Mouse (Mus musculus) ES-E14 (cell line): ENCODE measurements around the gene Ablim1.

Experiments used
- CHD2 ChIP-seq: IDR thresholded peaks from 2 replicates; pipeline ENCODE4 v1.6.1; 2014; ENCODE audit warnings: mild to moderate bottlenecking, low read depth, low read length, inconsistent platforms
- MAFK ChIP-seq: IDR thresholded peaks from 2 replicates; pipeline ENCODE4 v1.6.1; 2014; ENCODE audit warnings: mild to moderate bottlenecking, low read depth, low read length, inconsistent platforms; ENCODE audit not compliant: insufficient read depth
- ZC3H11A ChIP-seq: IDR thresholded peaks from 2 replicates; pipeline ENCODE4 v1.6.1; 2012; ENCODE audit warnings: low read depth, mild to moderate bottlenecking, inconsistent platforms, low read length, borderline replicate concordance

GRCm38 (mm10) chr19:57333356-57333755 lies 18.6 kb upstream of the Ablim1 start:
- TF ChIP-seq ZC3H11A (no peak), MAFK (no peak), CHD2 (0 out of 2 replicates have a peak, but pooled peaks have one; percentile 35)
